Mouse (Mus musculus): ENCODE results near the gene Dclk3.

- TF ChIP-seq CTCF (IDR thresholded peaks at IDR 0.05; ENCODE audit: low read depth, low read length): no peak
- no peak for TF ChIP-seq POLR2A (IDR thresholded peaks at IDR 0.05; ENCODE audit: extremely low read depth, insufficient read depth, low read length)
Measured at GRCm38 (mm10) chr9:111405080-111405428, 33.8 kb upstream of the Dclk3 start.

All from liver, adult 2 months (tissue).